Mouse (Mus musculus): ENCODE measurements around the gene Zmynd8. TPM values are rescaled to one million over a fixed set of nuclear protein-coding genes. Genes with fewer than 3 reads are reported as not detected.

Zmynd8 gene
- polyA plus RNA-seq, 1 experiment, result 5.2 TPM

GRCm38 (mm10) chr2:165873196-165873595 is 25.6 kb downstream of the Zmynd8 start:
- Histone ChIP-seq H3K36me3 (ENCODE audit: control insufficient read depth) (peaks cover 98% of the 10 kb centered on the region), H3K4me3 (replicated peaks) (no peak overlapping the region), H3K9me3 (ENCODE audit: control insufficient read depth, low read length) (no peaks in the 10 kb centered on the region), H3K4me1 (ENCODE audit: control insufficient read depth) (peaks cover 59% of the 10 kb centered on the region), H3K27me3 (ENCODE audit: control insufficient read depth) (no peaks in the 10 kb centered on the region)
- no peak for TF ChIP-seq GATA1 (IDR thresholded peaks at IDR 0.05; ENCODE audit: low read length)
- no peak for TF ChIP-seq TAL1 (IDR thresholded peaks at IDR 0.05; ENCODE audit: low read length)

- TF ChIP-seq GATA1 (IDR thresholded peaks at IDR 0.05; ENCODE audit: low read length) (no peak), TAL1 (IDR thresholded peaks at IDR 0.05; ENCODE audit: low read length) (no peak)
- Histone ChIP-seq H3K36me3 (ENCODE audit: control insufficient read depth) (peaks cover 97% of the 10 kb centered on the region), H3K27me3 (ENCODE audit: control insufficient read depth) (no peaks in the 10 kb centered on the region), H3K9me3 (ENCODE audit: control insufficient read depth, low read length) (no peaks in the 10 kb centered on the region), H3K4me3 (replicated peaks) (no peak overlapping the region), H3K4me1 (ENCODE audit: control insufficient read depth) (peaks cover 39% of the 10 kb centered on the region)
Observed at GRCm38 (mm10) chr2:165869257-165869656, 29.6 kb downstream of the Zmynd8 start.

GRCm38 (mm10) chr2:165868522-165869175 is 30.2 kb downstream of the Zmynd8 start:
- no peaks in the 10 kb centered on the region for H3K9me3 ChIP-seq (ENCODE audit: control insufficient read depth, low read length)
- peaks cover 97% of the 10 kb centered on the region for H3K36me3 ChIP-seq (ENCODE audit: control insufficient read depth)
- peaks cover 41% of the 10 kb centered on the region for H3K4me1 ChIP-seq (ENCODE audit: control insufficient read depth)
- no peaks in the 10 kb centered on the region for H3K27me3 ChIP-seq (ENCODE audit: control insufficient read depth)
- H3K4me3 ChIP-seq (replicated peaks), result no peak overlapping the region
- no peak for TF ChIP-seq TAL1 (IDR thresholded peaks at IDR 0.05; ENCODE audit: low read length)
- no peak for TF ChIP-seq GATA1 (IDR thresholded peaks at IDR 0.05; ENCODE audit: low read length)

- Histone ChIP-seq H3K36me3 (ENCODE audit: control insufficient read depth) (peaks cover 94% of the 10 kb centered on the region), H3K4me1 (ENCODE audit: control insufficient read depth) (peaks cover 43% of the 10 kb centered on the region), H3K4me3 (replicated peaks) (no peak overlapping the region), H3K9me3 (ENCODE audit: control insufficient read depth, low read length) (no peaks in the 10 kb centered on the region), H3K27me3 (ENCODE audit: control insufficient read depth) (no peaks in the 10 kb centered on the region)
- TF ChIP-seq GATA1 (IDR thresholded peaks at IDR 0.05; ENCODE audit: low read length), result no peak
- no peak for TF ChIP-seq TAL1 (IDR thresholded peaks at IDR 0.05; ENCODE audit: low read length)
Observed at GRCm38 (mm10) chr2:165867549-165867948, 31.3 kb downstream of the Zmynd8 start.

GRCm38 (mm10) chr2:165866951-165867387 is 31.8 kb downstream of the Zmynd8 start:
- peaks cover 96% of the 10 kb centered on the region for H3K36me3 ChIP-seq (ENCODE audit: control insufficient read depth)
- H3K4me3 ChIP-seq (replicated peaks), result no peak overlapping the region
- no peaks in the 10 kb centered on the region for H3K27me3 ChIP-seq (ENCODE audit: control insufficient read depth)
- no peaks in the 10 kb centered on the region for H3K9me3 ChIP-seq (ENCODE audit: control insufficient read depth, low read length)
- no peak for TF ChIP-seq TAL1 (IDR thresholded peaks at IDR 0.05; ENCODE audit: low read length)
- no peak for TF ChIP-seq GATA1 (IDR thresholded peaks at IDR 0.05; ENCODE audit: low read length)
- peaks cover 46% of the 10 kb centered on the region for H3K4me1 ChIP-seq (ENCODE audit: control insufficient read depth)

GRCm38 (mm10) chr2:165866412-165866811 is 32.4 kb downstream of the Zmynd8 start:
- no peaks in the 10 kb centered on the region for H3K9me3 ChIP-seq (ENCODE audit: control insufficient read depth, low read length)
- H3K4me3 ChIP-seq (replicated peaks), result no peak overlapping the region
- H3K27me3 ChIP-seq (ENCODE audit: control insufficient read depth), result no peaks in the 10 kb centered on the region
- peaks cover 50% of the 10 kb centered on the region for H3K4me1 ChIP-seq (ENCODE audit: control insufficient read depth)
- H3K36me3 ChIP-seq (ENCODE audit: control insufficient read depth), result peaks cover 96% of the 10 kb centered on the region
- no peak for TF ChIP-seq GATA1 (IDR thresholded peaks at IDR 0.05; ENCODE audit: low read length)
- no peak for TF ChIP-seq TAL1 (IDR thresholded peaks at IDR 0.05; ENCODE audit: low read length)

GRCm38 (mm10) chr2:165864769-165865168 is 34.0 kb downstream of the Zmynd8 start:
- H3K4me3 ChIP-seq (replicated peaks), result no peak overlapping the region
- peaks cover 51% of the 10 kb centered on the region for H3K4me1 ChIP-seq (ENCODE audit: control insufficient read depth)
- no peaks in the 10 kb centered on the region for H3K27me3 ChIP-seq (ENCODE audit: control insufficient read depth)
- peaks cover 91% of the 10 kb centered on the region for H3K36me3 ChIP-seq (ENCODE audit: control insufficient read depth)
- TF ChIP-seq TAL1 (IDR thresholded peaks at IDR 0.05; ENCODE audit: low read length) (no peak), GATA1 (IDR thresholded peaks at IDR 0.05; ENCODE audit: low read length) (no peak)
- no peaks in the 10 kb centered on the region for H3K9me3 ChIP-seq (ENCODE audit: control insufficient read depth, low read length)

GRCm38 (mm10) chr2:165861683-165862594 is 36.9 kb downstream of the Zmynd8 start:
- no peaks in the 10 kb centered on the region for H3K27me3 ChIP-seq (ENCODE audit: control insufficient read depth)
- peaks cover 91% of the 10 kb centered on the region for H3K36me3 ChIP-seq (ENCODE audit: control insufficient read depth)
- H3K4me1 ChIP-seq (ENCODE audit: control insufficient read depth), result peaks cover 64% of the 10 kb centered on the region
- no peak overlapping the region for H3K4me3 ChIP-seq (replicated peaks)
- no peaks in the 10 kb centered on the region for H3K9me3 ChIP-seq (ENCODE audit: control insufficient read depth, low read length)
- no peak for TF ChIP-seq TAL1 (IDR thresholded peaks at IDR 0.05; ENCODE audit: low read length)

GRCm38 (mm10) chr2:165860962-165861682 is 37.7 kb downstream of the Zmynd8 start:
- no peak overlapping the region for H3K4me3 ChIP-seq (replicated peaks)
- no peaks in the 10 kb centered on the region for H3K27me3 ChIP-seq (ENCODE audit: control insufficient read depth)
- TF ChIP-seq GATA1 (IDR thresholded peaks at IDR 0.05; ENCODE audit: low read length) (no peak), TAL1 (IDR thresholded peaks at IDR 0.05; ENCODE audit: low read length) (no peak)
- peaks cover 71% of the 10 kb centered on the region for H3K4me1 ChIP-seq (ENCODE audit: control insufficient read depth)
- H3K36me3 ChIP-seq (ENCODE audit: control insufficient read depth), result peaks cover 89% of the 10 kb centered on the region
- no peaks in the 10 kb centered on the region for H3K9me3 ChIP-seq (ENCODE audit: control insufficient read depth, low read length)
